Mouse (Mus musculus): Measurements from ENCODE around the gene Vmn1r171.
"Not testable (repeated sequence)": the region's sequence is repeated elsewhere in the genome, so short reads cannot be mapped to it uniquely, and the experiment has no call there.

Gene Vmn1r171

DNA sequence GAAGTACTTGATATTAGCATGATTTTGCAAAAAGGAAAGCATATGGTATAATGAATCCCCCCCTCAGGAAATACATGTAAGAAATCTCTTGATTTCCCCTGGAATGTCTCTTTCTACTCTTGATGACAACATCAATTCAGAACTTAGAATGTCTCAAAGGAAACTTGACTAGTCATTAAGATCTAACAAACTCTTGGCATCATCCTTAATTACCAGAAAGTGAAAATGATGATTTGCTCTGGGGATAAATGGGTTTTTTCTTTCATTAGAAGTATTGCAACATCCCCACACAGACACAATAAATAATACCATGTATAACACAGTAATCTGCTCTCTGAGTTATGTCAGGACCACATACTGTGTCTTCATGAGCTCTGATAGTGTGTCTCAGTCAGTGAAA lies at the start of gene Vmn1r171:
Gene Vmn1r171, plus strand, starts transcription at position 301 of the 400 bp plus-strand sequence.
- no peak for DNase-seq (ENCODE audit: low spot score)

DNA sequence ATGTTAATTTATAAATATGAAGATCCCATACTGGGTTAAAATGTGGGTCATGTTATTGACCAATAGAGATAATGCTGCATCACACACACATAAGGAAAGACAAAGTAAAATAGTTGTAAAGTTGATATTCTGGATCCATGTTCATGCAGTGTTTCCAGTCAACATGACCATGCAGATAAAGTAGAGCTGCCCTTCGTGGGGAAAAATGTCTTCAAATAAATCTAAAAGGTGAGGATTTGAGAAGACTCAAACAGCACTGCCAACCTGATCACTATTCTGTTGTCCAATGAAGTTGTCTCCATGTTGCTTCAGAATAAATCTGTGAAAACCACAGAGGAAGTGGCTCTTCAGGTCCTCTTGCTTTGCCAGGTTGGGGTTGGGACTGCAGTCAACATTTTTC lies 24.6 kb upstream of the Vmn1r171 start, which contains the start of gene Vmn1r170:
Gene Vmn1r170, plus strand, starts transcription at position 301 of the 400 bp plus-strand sequence.
- DNase-seq (ENCODE audit: low spot score): not testable (repeated sequence)

DNA sequence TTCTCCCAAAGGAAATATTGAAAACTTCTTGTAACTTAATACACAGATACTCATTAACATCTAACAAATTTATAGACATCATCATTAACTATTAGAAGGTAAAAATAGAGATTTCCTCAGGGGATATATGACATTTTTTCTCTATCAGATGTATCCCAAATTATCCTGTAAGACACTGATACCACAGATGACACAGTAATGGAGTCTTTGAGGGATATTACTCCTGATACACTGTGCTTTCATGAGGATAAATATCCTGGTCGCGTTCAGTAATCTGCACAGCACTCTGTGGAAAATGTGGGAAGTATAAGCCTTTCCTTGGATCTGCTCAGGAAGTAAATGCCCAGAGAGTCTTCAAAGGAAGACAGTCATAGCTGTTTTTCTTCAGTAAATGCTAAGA lies 27.5 kb downstream of the Vmn1r171 start, which contains the start of gene Vmn1r172:
Gene Vmn1r172, plus strand, starts transcription at position 301 of the 400 bp plus-strand sequence.
- DNase-seq (ENCODE audit: low spot score): no peak
